Comparison of ENCODE assay signal across 9 mouse cellular contexts in genomic region chr4:32906627-32907026, GRCm38 (mm10). TPM values are rescaled to one million over a fixed set of nuclear protein-coding genes. Genes with fewer than 3 reads are reported as not detected.
DNase-seq lines count a peak whose midpoint lies in the region; ATAC-seq lines count a peak whose summit lies in the region.
"Had no signal": no experiment of that assay in that cellular context is flagged by ENCODE, and none has a peak within 500 bp of the region (broad histone marks: within the 10 kb centered on the region; RNA-seq: fewer than 3 reads in every experiment).

No protein-coding gene starts in this region.

- no peaks in the 10 kb centered on the region for H3K9me3 ChIP-seq in forebrain, embryonic 14.5 days (replicated peaks; ENCODE audit: control insufficient read depth, low read length)
- no peaks in the 10 kb centered on the region for H3K9me3 ChIP-seq in forebrain, embryonic 12.5 days

- no peak overlapping the region for H3K4me3 ChIP-seq in forebrain, embryonic 14.5 days (ENCODE audit: low read depth, low read length)
- H3K4me3 ChIP-seq in forebrain, embryonic 12.5 days (replicated peaks): no peak overlapping the region

- H3K4me2 ChIP-seq in forebrain, embryonic 14.5 days (ENCODE audit: low read length): no peak overlapping the region
- H3K4me2 ChIP-seq in forebrain, embryonic 12.5 days: no peak overlapping the region

- intact Hi-C loops in heart, postnatal 36 days (cut with DNase I): no loop called here
- intact Hi-C loops in left cerebral cortex, postnatal 25 days (cut with DNase I): no loop called here

- no peaks in the 10 kb centered on the region for H3K36me3 ChIP-seq in forebrain, embryonic 14.5 days (ENCODE audit: control insufficient read depth, insufficient read depth, low read length)
- H3K36me3 ChIP-seq in forebrain, embryonic 12.5 days (replicated peaks): no peaks in the 10 kb centered on the region

- H3K4me1 ChIP-seq in forebrain, embryonic 14.5 days (ENCODE audit: control insufficient read depth, insufficient read depth, low read length): no peaks in the 10 kb centered on the region
- H3K4me1 ChIP-seq in forebrain, embryonic 12.5 days: 0 out of 2 replicates have a peak, but pooled peaks cover 2% of the 10 kb centered on the region

- H3K9ac ChIP-seq in forebrain, embryonic 14.5 days (ENCODE audit: low read length): no peak overlapping the region
- no peak overlapping the region for H3K9ac ChIP-seq in forebrain, embryonic 12.5 days

- peak; percentile 54; the same call in 1 of the 2 replicates for ATAC-seq in forebrain, embryonic 14.5 days
- ATAC-seq in forebrain, embryonic 12.5 days (ENCODE audit: low FRiP score): no peak
- ATAC-seq: Patski had no signal

- H3K27me3 ChIP-seq in forebrain, embryonic 14.5 days (replicated peaks; ENCODE audit: control insufficient read depth, insufficient read depth, low read length): no peaks in the 10 kb centered on the region
- H3K27me3 ChIP-seq in forebrain, embryonic 12.5 days: no peaks in the 10 kb centered on the region
- H3K27me3 ChIP-seq: Patski had no signal

- 53% methylated on average over 6 of the region's 6 CpGs for WGBS in forebrain, embryonic 14.5 days
- 83% methylated on average over 6 of the region's 6 CpGs for WGBS in forebrain, embryonic 12.5 days

- no peak overlapping the region for H3K27ac ChIP-seq in forebrain, embryonic 14.5 days (ENCODE audit: low read depth, low read length)
- no peak overlapping the region for H3K27ac ChIP-seq in forebrain, embryonic 12.5 days

- peak; percentile 70 for DNase-seq in forebrain, embryonic 14.5 days (ENCODE audit: low spot score)
- peak; percentile 92 for DNase-seq in Muller cell, postnatal 12 days (ENCODE audit: inconsistent ontology term)
- DNase-seq in frontal cortex, postnatal 36 days (ENCODE audit: low spot score in 2 of 2): peak; percentile 55 to 57
- peak; percentile 66 to 70 for DNase-seq in heart, postnatal 36 days
- peak; percentile 41 to 86 for DNase-seq in left cerebral cortex, postnatal 25 days (ENCODE audit: low spot score in 2 of 2)
- DNase-seq in right cerebral cortex, postnatal 4 days: peak; percentile 48
- no peak for DNase-seq in embryo, embryonic 10 days (ENCODE audit: low spot score)

RNA-seq across cellular contexts. Expression of gene Ankrd6, which starts 44.0 kb away (rescaled TPM):
- 32.7 and 33.5 TPM in 2 replicates for polyA plus RNA-seq in forebrain, embryonic 14.5 days (2014; fragmentation: Nextera tagmentation; extraction: Ambion mirVana)
- polyA plus RNA-seq in forebrain, embryonic 12.5 days (2016; fragmentation: Nextera tagmentation; extraction: Ambion mirVana): 22.3 and 22.6 TPM in 2 replicates
- 1 to 10 TPM; 3.6 to 7.4 TPM for total RNA-seq in heart, postnatal 36 days (2021)
- total RNA-seq in left cerebral cortex, postnatal 25 days (2021): 10 to 100 TPM; 43.3 to 51.8 TPM

Comparison
In these comparisons a context has a peak if more than half of its experiments do, and no peak if none do; other contexts are left out.
1. RNA of gene Ankrd6, which starts 44.0 kb away (total RNA-seq): 43.3 to 51.8 TPM in left cerebral cortex, postnatal 25 days; 3.6 to 7.4 TPM in heart, postnatal 36 days; every median in the first group is over 4 times any median in the second.